Mouse (Mus musculus): Measurements from ENCODE around the gene Il10ra.

Gene Il10ra

GRCm38 (mm10) chr9:45268597-45269325 is at the start of gene Il10ra:
Gene Il10ra, minus strand, starts transcription at chr9:45269149.
- DNase-seq: peak; percentile 71

- DNase-seq: peak; percentile 72
Measured at GRCm38 (mm10) chr9:45317635-45318034, 48.7 kb upstream of the Il10ra start.

- DNase-seq: no peak
Measured at GRCm38 (mm10) chr9:45313913-45314312, 45.0 kb upstream of the Il10ra start.

GRCm38 (mm10) chr9:45311858-45312257 is 42.9 kb upstream of the Il10ra start:
- no peak for DNase-seq

GRCm38 (mm10) chr9:45308521-45308920 is 39.6 kb upstream of the Il10ra start:
- DNase-seq: no peak

- no peak for DNase-seq
Measured at GRCm38 (mm10) chr9:45306746-45307410, 37.9 kb upstream of the Il10ra start.

GRCm38 (mm10) chr9:45301771-45302170 is 32.8 kb upstream of the Il10ra start:
- no peak for DNase-seq

GRCm38 (mm10) chr9:45300422-45301104 is 31.6 kb upstream of the Il10ra start:
- DNase-seq: peak; percentile 95

- DNase-seq: peak; percentile 48
Measured at GRCm38 (mm10) chr9:45299231-45300006, 30.5 kb upstream of the Il10ra start.

GRCm38 (mm10) chr9:45294210-45295011 is 25.5 kb upstream of the Il10ra start:
- no peak for DNase-seq

- no peak for DNase-seq
Measured at GRCm38 (mm10) chr9:45291481-45292168, 22.7 kb upstream of the Il10ra start.

- DNase-seq: no peak
Measured at GRCm38 (mm10) chr9:45282466-45282865, 13.5 kb upstream of the Il10ra start.

GRCm38 (mm10) chr9:45280891-45281290 is 11.9 kb upstream of the Il10ra start:
- DNase-seq: no peak

GRCm38 (mm10) chr9:45280059-45280458 is 11.1 kb upstream of the Il10ra start:
- DNase-seq: peak; percentile 60

- DNase-seq: no peak
Measured at GRCm38 (mm10) chr9:45274635-45275034, 5.7 kb upstream of the Il10ra start.

GRCm38 (mm10) chr9:45274218-45274617 is 5.3 kb upstream of the Il10ra start:
- DNase-seq: no peak

- DNase-seq: no peak
Measured at GRCm38 (mm10) chr9:45272213-45272612, 3.3 kb upstream of the Il10ra start.

- no peak for DNase-seq
Measured at GRCm38 (mm10) chr9:45268079-45268478, 870 bp downstream of the Il10ra start.

- DNase-seq: no peak
Measured at GRCm38 (mm10) chr9:45267099-45267498, 1.9 kb downstream of the Il10ra start.

- no peak for DNase-seq
Measured at GRCm38 (mm10) chr9:45261872-45262271, 7.1 kb downstream of the Il10ra start.

- DNase-seq: no peak
Measured at GRCm38 (mm10) chr9:45261466-45261865, 7.5 kb downstream of the Il10ra start.

GRCm38 (mm10) chr9:45259065-45259464 is 9.9 kb downstream of the Il10ra start:
- no peak for DNase-seq

Data from lung, postnatal 10 days (tissue).